Mouse (Mus musculus) urinary bladder, adult 18-20 months (tissue): Measurements from ENCODE around the gene Rpa1.

Experiments used
- DNase-seq, 2 experiments: peaks; one replicate each; pipeline ENCODE4 v3.0.0; 2022; ENCODE audit warnings: low spot score in 2 of 2, mixed read lengths in 2 of 2

Gene Rpa1

DNA sequence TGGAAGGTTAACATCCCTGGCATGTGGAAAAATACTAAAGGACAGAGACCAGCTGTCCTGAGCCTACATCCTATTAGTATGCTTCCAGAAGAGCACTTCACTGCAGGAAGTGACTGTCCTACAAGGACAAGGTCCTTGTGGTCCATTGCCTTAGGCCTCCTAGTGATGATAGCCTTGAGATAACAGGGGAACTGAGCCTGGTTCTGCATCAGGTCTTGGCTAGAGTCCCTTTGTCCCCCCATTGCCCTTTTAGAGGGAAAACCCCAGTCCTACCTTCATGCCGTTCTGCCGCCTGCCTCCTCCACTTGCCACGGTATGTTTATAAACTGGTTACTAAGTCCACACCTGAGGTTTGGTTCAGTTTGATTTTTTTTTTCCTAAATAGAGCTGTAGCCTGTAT, 85.9 kb downstream of the Rpa1 start:
- DNase-seq: no peak

DNA sequence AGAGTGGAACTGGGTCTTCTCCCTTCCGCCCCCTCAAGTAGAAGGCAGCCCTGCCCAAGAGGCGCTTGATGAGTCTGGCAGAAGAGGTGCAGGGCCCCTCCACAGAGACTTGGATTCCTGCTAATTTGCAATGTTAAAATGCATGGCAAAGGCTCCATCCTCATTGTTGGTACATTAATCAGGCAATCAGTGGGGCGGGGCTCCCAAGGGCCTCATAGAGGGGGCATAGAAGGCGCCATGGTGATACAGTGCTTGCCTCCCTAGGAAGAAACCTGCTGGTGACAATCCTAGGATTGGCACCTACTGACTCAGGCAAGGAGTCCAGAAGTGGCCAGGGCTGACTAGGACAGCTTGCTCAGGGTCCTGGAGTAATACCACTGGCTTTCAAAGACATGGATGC, 86.4 kb downstream of the Rpa1 start:
- no peak for DNase-seq

DNA sequence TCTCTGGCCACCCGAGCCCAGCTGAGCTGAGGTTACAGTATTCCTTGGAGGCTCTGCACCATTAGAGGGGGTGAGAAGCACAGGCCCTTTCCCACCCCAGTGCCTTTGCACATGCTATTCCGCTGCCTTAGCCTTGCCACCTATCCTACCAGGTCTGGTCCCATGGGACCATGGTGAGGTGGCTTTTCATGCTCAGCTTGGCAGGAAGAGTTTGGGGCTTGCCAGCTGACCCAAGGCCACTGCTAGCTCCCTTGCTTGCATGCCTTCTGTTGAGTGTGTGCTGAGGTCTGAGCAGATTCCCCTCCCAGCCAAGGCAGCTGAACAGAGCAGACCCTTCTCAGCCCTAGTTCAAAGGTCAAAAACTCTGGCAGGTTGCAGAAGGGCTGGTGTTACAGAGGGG, 87.1 kb downstream of the Rpa1 start:
- no peak for DNase-seq

DNA sequence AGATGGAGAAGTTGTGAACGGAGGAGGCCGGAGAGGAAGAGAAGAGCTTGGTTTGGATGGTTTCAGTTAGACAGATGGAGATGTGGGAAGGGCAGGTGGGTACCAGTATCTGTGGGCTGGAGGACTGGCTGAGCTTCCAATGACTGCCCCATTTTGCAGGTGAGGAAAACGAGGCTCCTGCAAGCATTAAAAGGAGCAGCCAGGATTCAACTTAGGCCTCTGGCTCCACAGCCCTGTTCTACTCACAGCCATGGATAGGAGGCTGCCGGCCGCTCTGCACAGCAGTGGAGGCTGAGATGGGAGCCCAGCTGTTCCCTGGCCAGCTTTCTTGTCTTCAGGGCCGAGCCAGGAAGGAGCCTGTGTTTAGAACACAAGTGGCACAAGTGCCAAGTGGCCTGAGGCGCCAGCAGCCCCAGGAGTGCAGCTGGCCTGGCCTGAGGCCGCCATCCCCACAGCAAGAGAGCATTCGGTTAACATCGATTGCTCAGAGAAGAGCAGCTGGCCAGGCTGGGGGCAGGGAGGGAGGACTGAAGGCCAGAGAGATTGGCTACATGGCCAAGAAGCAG, 88.0 kb downstream of the Rpa1 start:
- no peak for DNase-seq

DNA sequence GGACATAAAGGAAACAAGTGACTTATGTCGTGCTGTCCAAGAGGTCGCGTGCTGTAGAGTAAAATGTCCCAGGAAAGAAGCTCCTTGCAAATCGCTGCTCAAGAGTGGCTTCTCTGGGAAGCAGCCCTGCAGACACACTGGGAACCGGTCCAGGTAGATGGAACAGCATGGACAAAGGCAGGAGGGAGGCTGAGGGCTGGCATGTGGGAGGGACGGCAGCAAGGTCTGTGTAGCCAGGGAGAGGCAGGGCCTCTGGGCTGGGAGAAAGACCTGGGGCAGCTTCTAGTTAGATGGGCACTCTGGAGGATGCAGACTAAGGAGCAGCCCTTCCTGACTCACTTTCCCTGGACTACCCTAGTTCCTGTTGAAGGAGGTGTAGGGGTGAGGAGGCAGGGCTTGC, 88.7 kb downstream of the Rpa1 start:
- DNase-seq: no peak

DNA sequence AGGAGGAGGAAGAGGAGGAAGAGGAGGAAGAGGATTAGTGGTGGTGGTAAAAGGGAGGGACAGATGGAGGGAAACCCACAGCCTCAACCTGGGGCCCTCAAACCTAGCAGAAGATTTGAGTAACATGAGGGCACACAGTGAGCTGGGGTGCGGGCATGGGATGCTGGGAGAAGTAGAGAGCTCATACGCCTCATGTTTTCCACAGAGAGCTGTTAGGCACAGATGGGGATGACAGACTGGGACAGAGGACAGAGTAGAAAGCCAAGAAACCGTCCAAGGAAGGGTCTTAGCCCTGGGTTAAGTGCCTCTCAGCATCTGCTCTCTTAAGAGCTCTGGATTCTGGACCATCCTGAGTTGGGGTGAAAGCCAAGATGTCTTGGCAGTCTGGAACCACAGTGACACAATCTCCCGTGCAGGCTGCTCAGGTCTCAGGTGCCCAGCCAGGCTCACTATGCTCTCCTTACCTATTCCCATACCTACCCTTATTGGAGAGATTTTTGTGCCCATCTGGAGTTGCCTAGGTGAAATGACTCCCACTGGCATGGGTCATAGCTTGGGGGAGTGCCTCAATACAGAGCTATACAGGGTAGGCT, 91.0 kb downstream of the Rpa1 start:
- DNase-seq: no peak

DNA sequence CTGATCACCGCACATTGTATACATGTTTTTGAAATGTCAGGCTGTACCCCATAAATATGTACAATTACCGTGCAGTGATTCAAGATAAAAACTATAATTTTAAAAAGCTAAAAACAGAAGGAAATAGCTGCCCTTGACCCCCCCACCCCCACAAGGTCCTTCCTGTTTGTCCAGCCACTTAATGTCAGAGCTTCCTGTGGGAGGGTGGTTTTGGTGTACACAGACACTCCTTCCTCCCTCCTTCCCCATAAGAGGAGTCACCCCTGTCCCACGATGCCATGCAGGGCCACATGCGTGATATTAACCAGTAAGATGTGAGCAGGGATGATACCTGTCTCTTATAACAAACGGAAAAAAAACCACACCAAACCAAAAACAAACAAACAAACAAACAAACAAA, 92.8 kb downstream of the Rpa1 start:
- DNase-seq: no peak

DNA sequence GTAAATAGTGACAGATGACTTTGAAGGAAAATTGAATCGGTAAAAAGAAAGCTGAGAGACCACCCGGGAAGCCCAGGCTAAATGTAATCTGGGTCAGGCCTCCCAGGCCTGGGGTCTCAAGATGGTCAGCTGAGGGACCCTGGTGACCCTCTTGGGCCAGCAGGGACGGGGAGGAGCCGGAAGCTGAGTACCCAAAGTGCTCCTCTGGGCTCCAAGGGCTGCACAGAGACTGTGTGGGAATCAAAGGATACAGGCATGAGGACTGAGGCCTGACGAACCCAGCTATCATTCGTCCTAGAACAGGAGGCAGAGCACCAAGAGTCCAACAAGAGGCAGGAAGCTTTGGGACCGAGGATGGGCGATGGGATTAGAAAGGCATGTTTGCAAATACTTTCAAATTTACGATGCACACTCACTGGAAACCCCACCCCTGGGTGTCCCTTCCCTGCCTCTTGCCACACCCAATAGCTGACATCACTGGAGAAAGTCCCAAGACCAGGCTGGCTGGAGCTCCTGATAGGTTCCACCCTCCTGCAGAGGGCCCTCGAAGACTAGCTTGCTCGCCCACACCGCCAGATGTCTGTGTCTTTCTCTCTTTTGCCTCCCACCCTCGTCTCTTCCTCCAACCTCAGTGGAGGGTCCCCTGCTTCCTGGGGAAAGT, 93.7 kb downstream of the Rpa1 start:
- DNase-seq: peak in 1 of 2 experiments; percentile 71

DNA sequence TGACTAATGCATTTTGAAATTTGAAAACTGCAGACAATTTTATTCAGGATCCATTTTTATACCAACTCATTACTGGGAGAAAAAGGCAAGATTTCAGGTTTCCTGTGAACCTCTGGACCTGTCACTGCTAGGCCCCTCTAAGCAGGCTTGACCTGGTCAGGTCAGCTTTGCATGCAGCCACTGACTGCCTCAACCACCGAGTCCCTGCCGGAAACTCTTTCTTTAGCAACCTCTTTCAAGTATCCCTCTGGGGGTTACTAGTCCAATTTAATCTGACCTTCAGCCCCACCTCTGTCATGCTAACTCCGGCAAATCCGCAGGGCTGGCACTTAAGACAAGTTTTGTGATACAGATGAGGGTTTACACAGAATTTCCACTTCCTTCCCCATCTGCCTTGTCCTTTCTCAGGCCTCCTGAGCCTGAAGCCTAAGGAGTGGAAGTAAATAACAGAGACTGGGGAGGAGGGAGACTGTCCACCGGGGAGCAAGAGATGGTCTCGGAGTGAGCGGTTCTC, 96.5 kb downstream of the Rpa1 start:
- no peak for DNase-seq

DNA sequence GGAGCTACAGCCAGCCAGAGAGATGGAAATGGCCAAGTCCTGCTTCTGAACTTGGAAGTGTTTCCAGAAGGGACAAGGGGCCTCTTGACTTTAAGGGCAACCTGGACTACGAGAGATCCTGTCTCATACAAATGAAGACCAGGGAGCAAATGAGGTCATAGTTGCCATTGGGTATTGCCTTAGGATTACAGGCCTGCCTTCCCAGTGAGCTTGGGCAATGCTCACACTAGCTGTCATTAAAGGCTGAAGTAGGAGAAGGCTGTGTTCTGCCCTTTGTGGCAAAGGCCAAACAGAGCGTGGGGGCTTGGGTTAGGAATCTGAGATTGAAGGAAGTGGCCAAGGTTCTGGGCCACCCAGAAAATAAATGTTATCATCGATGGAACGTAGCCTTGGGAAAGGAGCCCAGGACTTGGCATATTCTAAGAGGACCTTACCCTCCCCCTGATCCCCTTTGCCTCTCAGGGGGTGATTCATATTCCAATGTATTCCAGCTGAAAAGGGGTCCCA, 97.1 kb downstream of the Rpa1 start:
- no peak for DNase-seq

DNA sequence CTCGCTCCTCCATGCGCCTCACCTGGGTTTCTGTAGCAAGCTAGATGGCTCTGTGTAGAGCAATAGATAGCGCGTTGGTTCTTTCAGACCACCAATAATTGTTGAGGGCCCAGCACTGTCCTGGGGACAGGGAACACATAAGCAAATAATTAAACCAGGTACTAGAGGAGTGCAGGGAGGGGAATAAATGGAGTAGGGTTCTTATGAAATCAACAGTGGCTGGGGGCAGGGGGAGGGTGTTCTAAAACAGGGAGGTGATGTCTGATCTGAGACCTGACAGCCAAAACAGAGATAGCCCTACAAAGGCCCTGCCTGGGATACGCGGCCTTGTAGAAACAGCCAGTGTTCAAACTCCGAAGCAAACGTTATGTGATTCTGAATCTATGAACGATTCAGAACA, 98.5 kb downstream of the Rpa1 start:
- no peak for DNase-seq
